Mouse (Mus musculus) heart, embryonic 15.5 days (tissue): ENCODE measurements around the gene Chrm3. TPM values are rescaled to one million over a fixed set of nuclear protein-coding genes. Genes with fewer than 3 reads are reported as not detected.

Experiments
- ATAC-seq: fragments of 200-750 bp; cut with Nextera tagmentation; replicated peaks from 2 replicates; pipeline ENCODE4 v1.8.0; 2017; ENCODE audit warnings: low read depth, moderate TSS enrichment; ENCODE audit not compliant: insufficient number of reproducible peaks, insufficient read depth, low FRiP score
- H3K27ac ChIP-seq: fragments of 300-500 bp; sonication (generic); 2 replicates; pipeline ENCODE4 v1.5.1; 2015; ENCODE audit warnings: mild to moderate bottlenecking, inconsistent platforms
- H3K27me3 ChIP-seq: fragments of 300-500 bp; sonication (generic); 2 replicates; pipeline ENCODE4 v1.6.1; 2015; ENCODE audit warnings: inconsistent platforms
- H3K36me3 ChIP-seq: fragments of 300-500 bp; sonication (generic); 2 replicates; pipeline ENCODE4 v1.6.1; 2015; ENCODE audit warnings: mild to moderate bottlenecking, inconsistent platforms
- H3K4me1 ChIP-seq: fragments of 300-500 bp; sonication (generic); replicated peaks from 2 replicates; pipeline ENCODE4 v1.6.1; 2015; ENCODE audit warnings: inconsistent platforms
- H3K4me2 ChIP-seq: fragments of 300-500 bp; sonication (generic); 2 replicates; pipeline ENCODE4 v1.6.1; 2015; ENCODE audit warnings: inconsistent platforms, mild to moderate bottlenecking, moderate library complexity
- H3K4me3 ChIP-seq: fragments of 300-500 bp; sonication (generic); 2 replicates; pipeline ENCODE4 v1.5.1; 2015; ENCODE audit warnings: mild to moderate bottlenecking, inconsistent platforms
- H3K9ac ChIP-seq: fragments of 300-500 bp; sonication (generic); 2 replicates; pipeline ENCODE4 v1.6.1; 2015; ENCODE audit warnings: mild to moderate bottlenecking, inconsistent platforms
- H3K9me3 ChIP-seq: fragments of 300-500 bp; sonication (generic); replicated peaks from 2 replicates; pipeline ENCODE4 v1.6.1; 2016; ENCODE audit warnings: inconsistent platforms
- WGBS: fragments of 180-500 bp; shearing (Covaris S2); methylation state at CpG from one replicate; pipeline ENCODE4 v1.1.7; 2015; ENCODE audit warnings: mixed read lengths; 5-methylcytosine and 5-hydroxymethylcytosine counted together
- polyA plus RNA-seq: library from polyadenylated mRNA; unstranded; fragments of >200 nt; fragmentation: Nextera tagmentation; extraction: Ambion mirVana; gene quantifications from 2 replicates; pipeline ENCODE4 v1.2.1, GENCODE M21; 2015

Gene Chrm3
- polyA plus RNA-seq, 1 experiment from 2014 or later: 0.52 TPM

GRCm38 (mm10) chr13:9888284-9888683, 472.4 kb downstream of the Chrm3 start:
- Histone ChIP-seq H3K4me2 (no peak overlapping the region), H3K27ac (no peak overlapping the region), H3K9ac (no peak overlapping the region), H3K36me3 (no peaks in the 10 kb centered on the region), H3K4me3 (no peak overlapping the region), H3K27me3 (no peaks in the 10 kb centered on the region), H3K4me1 (peaks cover 5% of the 10 kb centered on the region), H3K9me3 (no peaks in the 10 kb centered on the region)
- 57% methylated on average over 5 of the region's 5 CpGs for WGBS
- ATAC-seq: no peak

DNA sequence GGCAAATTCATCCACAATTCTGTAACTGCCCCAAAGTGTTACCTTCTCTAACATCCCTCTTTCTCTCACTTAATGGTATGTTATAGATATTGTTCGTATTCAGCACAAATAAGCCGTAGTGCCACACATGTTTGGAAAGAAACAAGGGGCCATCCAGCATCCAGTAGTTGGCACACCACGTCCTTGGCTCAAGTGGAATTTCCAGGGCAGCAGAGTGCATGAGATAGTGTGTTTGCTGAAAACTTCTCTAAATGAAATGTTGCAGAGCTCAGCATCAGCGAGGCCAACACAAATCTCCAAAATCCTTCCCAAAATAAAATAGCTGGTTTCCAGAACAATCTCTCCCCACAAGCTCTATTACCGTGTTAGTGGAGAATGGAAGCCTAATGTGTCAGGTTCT, 473.4 kb downstream of the Chrm3 start:
- Histone ChIP-seq H3K4me3 (no peak overlapping the region), H3K9ac (no peak overlapping the region), H3K9me3 (no peaks in the 10 kb centered on the region), H3K27ac (no peak overlapping the region), H3K4me1 (peaks cover 5% of the 10 kb centered on the region), H3K4me2 (no peak overlapping the region), H3K27me3 (no peaks in the 10 kb centered on the region), H3K36me3 (no peaks in the 10 kb centered on the region)
- ATAC-seq: no peak
- WGBS: 55% methylated on average over 5 of the region's 5 CpGs

DNA sequence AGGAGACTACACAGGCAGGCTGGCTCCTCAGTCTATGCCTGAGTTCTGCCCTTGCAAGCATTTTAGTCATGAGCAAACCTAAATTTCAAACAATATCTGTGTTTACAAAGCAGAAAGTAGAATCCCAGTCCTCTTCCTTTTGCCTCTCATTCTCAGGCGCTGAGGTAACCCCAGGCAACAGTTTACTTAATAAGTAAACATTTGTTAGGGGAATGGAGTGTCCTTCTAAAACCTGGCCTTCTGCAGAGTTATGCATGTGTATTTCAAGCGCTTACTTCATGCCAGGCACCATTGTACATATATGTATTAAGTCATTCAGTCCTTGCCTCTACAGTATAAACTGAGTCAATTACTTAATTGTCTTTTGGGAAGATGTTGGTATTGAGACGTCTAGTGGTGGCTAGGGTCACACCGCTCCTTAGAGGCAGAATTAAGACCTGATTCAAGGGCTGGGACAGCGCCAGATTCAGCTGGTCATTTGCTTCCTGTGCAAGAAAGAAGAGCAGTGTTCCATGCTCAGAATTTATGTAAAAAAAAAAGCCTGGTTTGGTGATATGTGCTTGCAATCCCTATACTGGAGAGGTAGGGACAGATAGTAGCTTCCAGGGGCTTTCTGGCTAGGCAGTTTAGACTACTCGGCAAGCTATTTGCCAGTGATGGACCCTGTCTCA, 474.0 kb downstream of the Chrm3 start:
- no peak overlapping the region for H3K9ac ChIP-seq
- no peaks in the 10 kb centered on the region for H3K36me3 ChIP-seq
- no peak overlapping the region for H3K4me3 ChIP-seq
- H3K4me2 ChIP-seq: no peak overlapping the region
- ATAC-seq: no peak
- peaks cover 5% of the 10 kb centered on the region for H3K4me1 ChIP-seq
- WGBS: 75% methylated on average over 6 of the region's 6 CpGs
- no peaks in the 10 kb centered on the region for H3K27me3 ChIP-seq
- H3K9me3 ChIP-seq: no peaks in the 10 kb centered on the region
- H3K27ac ChIP-seq: no peak overlapping the region

- Histone ChIP-seq H3K27ac (no peak overlapping the region), H3K27me3 (no peaks in the 10 kb centered on the region), H3K9ac (no peak overlapping the region), H3K9me3 (no peaks in the 10 kb centered on the region), H3K4me2 (no peak overlapping the region), H3K4me3 (no peak overlapping the region), H3K4me1 (peaks cover 5% of the 10 kb centered on the region; the same call in 1 of the 2 replicates), H3K36me3 (no peaks in the 10 kb centered on the region)
- WGBS: 38% methylated on average over 15 of the region's 15 CpGs
- peak; percentile 75 for ATAC-seq
Measured at GRCm38 (mm10) chr13:9882362-9883282, 478.0 kb downstream of the Chrm3 start.

- no peaks in the 10 kb centered on the region for H3K4me1 ChIP-seq
- no peak overlapping the region for H3K27ac ChIP-seq
- H3K9ac ChIP-seq: no peak overlapping the region
- WGBS: 28% methylated on average over 4 of the region's 4 CpGs
- H3K9me3 ChIP-seq: no peaks in the 10 kb centered on the region
- no peaks in the 10 kb centered on the region for H3K27me3 ChIP-seq
- no peak overlapping the region for H3K4me2 ChIP-seq
- H3K4me3 ChIP-seq: no peak overlapping the region
- no peaks in the 10 kb centered on the region for H3K36me3 ChIP-seq
- no peak for ATAC-seq
Measured at GRCm38 (mm10) chr13:9881930-9882329, 478.7 kb downstream of the Chrm3 start.

DNA sequence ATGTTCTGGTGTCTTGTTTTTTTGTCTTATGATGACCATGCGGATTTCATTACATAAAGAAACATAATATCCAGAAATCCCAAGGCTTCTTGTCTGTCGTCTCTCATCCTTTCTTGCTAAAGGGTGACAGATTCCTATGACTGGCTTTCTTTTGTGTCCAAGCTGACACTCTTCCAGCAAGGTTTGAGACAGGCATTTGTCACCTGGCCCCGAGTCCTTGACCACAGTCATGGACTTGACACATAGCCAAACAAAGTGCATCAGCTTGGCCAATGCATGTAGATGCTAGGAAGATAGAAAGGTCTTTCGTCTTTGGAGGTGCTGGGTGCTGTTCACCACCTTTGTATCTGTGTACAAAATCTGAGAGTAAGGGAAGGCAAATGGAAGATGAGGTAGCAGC, 480.2 kb downstream of the Chrm3 start:
- WGBS: 75% methylated on average over 4 of the region's 4 CpGs
- H3K4me3 ChIP-seq: no peak overlapping the region
- ATAC-seq: no peak
- H3K4me1 ChIP-seq: no peaks in the 10 kb centered on the region
- H3K9ac ChIP-seq: no peak overlapping the region
- no peak overlapping the region for H3K27ac ChIP-seq
- no peaks in the 10 kb centered on the region for H3K27me3 ChIP-seq
- H3K9me3 ChIP-seq: no peaks in the 10 kb centered on the region
- no peak overlapping the region for H3K4me2 ChIP-seq
- H3K36me3 ChIP-seq: no peaks in the 10 kb centered on the region

- Histone ChIP-seq H3K4me3 (no peak overlapping the region), H3K27ac (no peak overlapping the region), H3K36me3 (no peaks in the 10 kb centered on the region), H3K9ac (no peak overlapping the region), H3K27me3 (no peaks in the 10 kb centered on the region), H3K9me3 (no peaks in the 10 kb centered on the region), H3K4me2 (no peak overlapping the region), H3K4me1 (no peaks in the 10 kb centered on the region)
- no peak for ATAC-seq
- WGBS: 83% methylated on average over 7 of the region's 7 CpGs
Measured at GRCm38 (mm10) chr13:9878596-9879010, 482.0 kb downstream of the Chrm3 start.

GRCm38 (mm10) chr13:9873377-9873776, 487.3 kb downstream of the Chrm3 start:
- Histone ChIP-seq H3K4me1 (no peaks in the 10 kb centered on the region), H3K9ac (no peak overlapping the region), H3K36me3 (no peaks in the 10 kb centered on the region), H3K4me2 (no peak overlapping the region), H3K4me3 (no peak overlapping the region), H3K27ac (no peak overlapping the region), H3K27me3 (no peaks in the 10 kb centered on the region), H3K9me3 (no peaks in the 10 kb centered on the region)
- ATAC-seq: no peak
- 66% methylated on average over 3 of the region's 3 CpGs for WGBS

DNA sequence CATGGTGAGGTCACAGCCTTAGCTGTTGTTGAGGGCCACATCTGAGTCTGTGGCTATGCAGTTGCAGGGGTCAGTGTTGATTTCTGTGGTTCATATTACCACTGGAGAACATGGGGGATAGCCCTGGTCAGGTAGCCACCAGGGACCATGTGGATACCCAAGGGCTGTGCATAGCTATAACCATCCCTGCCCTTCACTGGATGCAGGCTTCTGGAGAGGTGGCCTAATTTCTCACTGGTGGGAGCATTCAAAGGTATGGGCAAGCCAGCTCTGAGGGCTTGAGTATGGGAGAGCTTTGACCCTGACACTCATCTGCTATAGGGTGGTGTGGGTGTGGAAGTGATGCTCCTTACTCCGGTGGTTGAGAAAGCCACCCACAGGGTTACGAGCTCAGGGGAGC, 494.5 kb downstream of the Chrm3 start:
- no peak overlapping the region for H3K9ac ChIP-seq
- H3K27ac ChIP-seq: no peak overlapping the region
- no peaks in the 10 kb centered on the region for H3K36me3 ChIP-seq
- no peaks in the 10 kb centered on the region for H3K27me3 ChIP-seq
- no peak overlapping the region for H3K4me3 ChIP-seq
- H3K4me1 ChIP-seq: no peaks in the 10 kb centered on the region
- ATAC-seq: no peak
- H3K9me3 ChIP-seq: no peaks in the 10 kb centered on the region
- 94% methylated on average over 2 of the region's 2 CpGs for WGBS
- H3K4me2 ChIP-seq: no peak overlapping the region

- 70% methylated on average over 3 of the region's 3 CpGs for WGBS
- H3K27ac ChIP-seq: no peak overlapping the region
- no peaks in the 10 kb centered on the region for H3K4me1 ChIP-seq
- no peak overlapping the region for H3K4me3 ChIP-seq
- H3K9me3 ChIP-seq: no peaks in the 10 kb centered on the region
- H3K9ac ChIP-seq: no peak overlapping the region
- no peak for ATAC-seq
- H3K36me3 ChIP-seq: no peaks in the 10 kb centered on the region
- no peaks in the 10 kb centered on the region for H3K27me3 ChIP-seq
- no peak overlapping the region for H3K4me2 ChIP-seq
Measured at GRCm38 (mm10) chr13:9847515-9847914, 513.1 kb downstream of the Chrm3 start.

DNA sequence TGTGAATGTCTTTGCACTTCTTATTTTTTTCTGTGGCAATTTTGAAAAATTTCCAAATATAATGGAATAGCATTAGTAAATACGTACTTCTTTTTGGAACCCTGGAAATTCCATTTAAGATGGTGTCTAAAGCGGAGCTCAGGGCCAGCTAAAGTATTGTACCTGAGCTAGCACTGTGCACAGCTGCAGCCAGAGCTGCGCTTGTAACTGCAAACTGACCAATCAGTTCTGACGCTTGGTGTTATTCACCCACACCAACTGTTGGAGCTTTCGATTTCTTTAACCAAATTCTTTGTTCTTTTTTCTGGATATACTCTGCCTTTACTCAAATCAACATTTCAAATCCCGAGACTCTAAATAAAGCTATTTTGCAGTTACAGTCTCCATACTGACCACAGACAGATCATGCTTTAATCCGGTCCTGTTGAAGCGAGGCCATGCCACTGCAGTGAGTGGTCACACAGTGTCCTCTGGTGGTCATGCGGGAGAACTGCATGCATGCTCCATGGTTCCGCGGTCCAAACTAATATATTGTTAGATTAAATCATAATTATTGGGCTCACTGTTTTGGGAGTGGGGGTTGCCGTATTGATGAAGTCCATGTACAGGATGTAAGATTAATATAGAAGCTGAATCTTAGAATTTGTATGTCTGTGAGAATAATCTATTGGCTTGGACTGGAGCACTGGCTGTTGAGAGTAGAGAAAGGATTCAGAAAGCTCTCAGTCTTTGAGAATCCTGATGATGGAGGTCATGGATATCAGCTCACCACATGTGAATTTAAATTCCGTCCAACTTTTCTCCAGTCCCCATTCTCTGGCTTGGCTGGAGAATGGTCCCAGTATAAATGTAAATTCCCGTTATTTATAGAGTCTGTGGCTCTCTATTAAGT, 513.9 kb downstream of the Chrm3 start:
- ATAC-seq: no peak
- H3K4me2 ChIP-seq: no peak overlapping the region
- no peaks in the 10 kb centered on the region for H3K27me3 ChIP-seq
- no peak overlapping the region for H3K27ac ChIP-seq
- no peaks in the 10 kb centered on the region for H3K9me3 ChIP-seq
- H3K4me3 ChIP-seq: no peak overlapping the region
- WGBS: 34% methylated on average over 14 of the region's 14 CpGs
- H3K9ac ChIP-seq: no peak overlapping the region
- no peaks in the 10 kb centered on the region for H3K4me1 ChIP-seq
- no peaks in the 10 kb centered on the region for H3K36me3 ChIP-seq
